Mouse (Mus musculus): Measurements from ENCODE around the gene Tmem131. TPM values are rescaled to one million over a fixed set of nuclear protein-coding genes. Genes with fewer than 3 reads are reported as not detected.
"Not testable (repeated sequence)": the region's sequence is repeated elsewhere in the genome, so short reads cannot be mapped to it uniquely, and the experiment has no call there.

Gene Tmem131
- total RNA-seq, 2 experiments from 2014 or later, result 48.9 to 52.5 TPM

DNA sequence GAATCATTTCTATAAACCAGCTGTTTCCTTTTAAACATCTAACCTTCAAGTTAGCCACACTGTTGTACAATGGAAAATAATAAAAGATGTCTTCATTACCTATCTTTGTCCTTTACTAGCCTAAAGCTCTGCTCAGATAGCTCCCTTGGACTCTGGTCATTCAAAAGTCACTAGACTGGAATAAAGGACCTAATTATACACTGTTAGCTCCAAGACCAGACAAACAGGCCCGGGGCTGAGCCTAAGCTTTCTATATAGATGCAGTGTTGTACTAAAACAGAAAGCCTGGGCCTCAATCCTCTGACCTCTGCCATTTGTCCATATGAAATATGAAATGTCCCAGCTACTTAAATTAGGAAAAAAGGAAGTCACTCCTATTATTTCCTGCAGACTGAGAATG lies 101.7 kb downstream of the Tmem131 start:
- DNase-seq (ENCODE audit: low spot score in 2 of 2), result no peak

DNA sequence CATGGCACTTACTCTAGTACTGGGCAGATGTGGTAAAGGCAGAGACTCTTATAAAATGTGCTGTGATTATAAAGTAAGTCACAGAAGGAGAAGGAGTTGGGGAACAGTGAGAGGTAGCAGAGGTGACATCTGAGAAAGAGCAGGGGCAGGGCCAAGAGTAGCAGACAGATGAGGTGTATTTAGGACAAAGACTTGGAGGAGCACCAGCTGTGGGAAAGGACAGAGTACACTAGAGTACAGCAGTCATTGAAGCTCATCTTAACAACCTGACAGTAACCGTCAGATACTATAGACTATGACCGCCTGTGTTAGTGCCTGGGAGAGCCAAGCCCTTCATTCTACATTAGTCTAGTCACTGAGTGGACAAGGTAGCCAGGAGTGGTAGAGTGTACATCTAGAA lies 102.5 kb downstream of the Tmem131 start:
- no peak for DNase-seq (ENCODE audit: low spot score in 2 of 2)

DNA sequence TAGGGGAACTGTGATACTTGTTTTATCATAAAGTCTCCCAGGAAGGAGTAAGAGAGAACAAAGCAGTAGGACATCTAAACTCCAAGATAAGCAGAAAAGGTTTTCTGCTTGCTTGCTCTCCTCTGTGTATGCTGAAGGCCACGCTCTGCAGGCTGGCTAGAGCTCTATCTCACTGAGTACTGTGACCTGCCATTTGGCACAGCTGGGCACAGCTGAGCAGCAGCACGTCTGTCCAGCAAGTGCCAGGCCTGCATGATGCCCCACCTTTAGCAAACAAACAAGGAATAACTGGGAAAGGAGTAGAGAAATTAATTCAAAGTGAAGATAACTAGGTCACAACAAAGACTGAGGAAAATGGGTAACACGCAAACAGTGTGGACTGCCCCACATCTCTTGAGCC lies 103.6 kb downstream of the Tmem131 start:
- no peak for DNase-seq (ENCODE audit: low spot score in 2 of 2)

DNA sequence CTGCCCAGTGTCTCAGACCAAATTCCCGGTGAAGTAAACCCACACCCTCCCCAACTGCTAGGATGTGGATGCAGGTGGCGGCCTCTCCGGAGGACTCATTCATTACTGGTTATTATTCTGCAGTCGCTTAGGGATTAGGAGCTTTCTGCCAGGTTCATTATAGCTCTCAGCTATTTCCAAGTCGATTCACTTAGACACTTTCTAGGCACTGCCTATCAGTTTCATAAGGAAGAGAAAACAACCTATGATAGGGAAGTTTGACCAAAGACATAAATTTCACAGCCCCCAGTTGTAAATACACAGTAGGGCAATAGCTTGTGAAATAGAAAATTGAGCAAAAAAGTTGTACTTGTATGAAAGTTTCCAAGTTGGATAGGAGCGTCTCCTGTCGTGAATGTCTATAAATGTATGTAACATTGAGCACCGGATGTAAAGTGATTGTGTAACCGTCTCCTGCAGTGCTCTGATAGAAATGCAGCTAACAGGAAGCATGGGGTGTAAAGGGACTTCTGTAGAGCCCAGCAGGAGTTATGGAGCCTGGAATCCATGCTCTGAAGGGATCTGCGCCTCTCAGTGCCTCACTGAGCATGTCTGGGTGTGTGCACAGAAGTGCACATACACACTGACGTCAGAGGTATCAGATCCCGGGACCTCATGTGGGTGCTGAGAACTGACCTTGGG lies 107.1 kb downstream of the Tmem131 start:
- DNase-seq (ENCODE audit: low spot score in 2 of 2), result no peak

DNA sequence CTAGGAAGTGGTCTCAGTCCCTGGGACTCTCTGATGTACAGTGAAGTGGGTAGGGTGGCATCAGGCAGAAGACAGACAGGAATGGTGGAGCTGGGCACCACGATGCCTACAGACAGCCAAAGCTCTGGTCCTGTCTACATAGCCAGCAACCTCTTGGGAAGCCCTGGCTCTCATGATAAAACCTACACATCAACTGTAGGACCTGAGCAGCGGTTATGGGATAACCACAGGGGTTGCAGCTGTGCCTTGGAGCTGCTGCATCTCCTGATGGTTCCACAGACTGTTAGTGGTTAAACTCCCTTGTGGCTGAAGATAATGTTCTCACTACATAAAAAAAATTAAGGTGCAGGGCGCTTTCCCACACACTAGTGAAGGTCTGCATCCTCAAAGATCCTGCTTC lies 107.9 kb downstream of the Tmem131 start:
- no peak for DNase-seq (ENCODE audit: low spot score in 2 of 2)

DNA sequence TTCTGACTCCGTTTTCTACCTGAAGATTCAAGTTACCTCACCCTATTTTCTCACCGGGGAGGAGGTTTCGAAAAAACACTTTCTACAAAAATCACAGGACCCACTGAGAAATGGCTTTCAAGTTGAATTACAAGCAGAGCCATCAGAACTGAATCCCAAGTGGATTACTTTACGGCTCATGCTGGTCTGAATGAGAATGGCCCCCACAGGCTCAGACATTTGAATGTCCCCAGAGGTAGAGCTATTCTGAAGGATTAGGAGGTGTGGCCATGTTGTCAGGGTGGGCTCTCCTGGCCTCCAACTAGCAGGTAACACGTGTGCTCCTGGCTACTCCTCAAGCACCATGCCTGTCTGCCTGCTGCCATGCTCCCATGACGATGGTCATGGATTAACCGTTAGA lies 109.4 kb downstream of the Tmem131 start:
- DNase-seq (ENCODE audit: low spot score in 2 of 2), result no peak

DNA sequence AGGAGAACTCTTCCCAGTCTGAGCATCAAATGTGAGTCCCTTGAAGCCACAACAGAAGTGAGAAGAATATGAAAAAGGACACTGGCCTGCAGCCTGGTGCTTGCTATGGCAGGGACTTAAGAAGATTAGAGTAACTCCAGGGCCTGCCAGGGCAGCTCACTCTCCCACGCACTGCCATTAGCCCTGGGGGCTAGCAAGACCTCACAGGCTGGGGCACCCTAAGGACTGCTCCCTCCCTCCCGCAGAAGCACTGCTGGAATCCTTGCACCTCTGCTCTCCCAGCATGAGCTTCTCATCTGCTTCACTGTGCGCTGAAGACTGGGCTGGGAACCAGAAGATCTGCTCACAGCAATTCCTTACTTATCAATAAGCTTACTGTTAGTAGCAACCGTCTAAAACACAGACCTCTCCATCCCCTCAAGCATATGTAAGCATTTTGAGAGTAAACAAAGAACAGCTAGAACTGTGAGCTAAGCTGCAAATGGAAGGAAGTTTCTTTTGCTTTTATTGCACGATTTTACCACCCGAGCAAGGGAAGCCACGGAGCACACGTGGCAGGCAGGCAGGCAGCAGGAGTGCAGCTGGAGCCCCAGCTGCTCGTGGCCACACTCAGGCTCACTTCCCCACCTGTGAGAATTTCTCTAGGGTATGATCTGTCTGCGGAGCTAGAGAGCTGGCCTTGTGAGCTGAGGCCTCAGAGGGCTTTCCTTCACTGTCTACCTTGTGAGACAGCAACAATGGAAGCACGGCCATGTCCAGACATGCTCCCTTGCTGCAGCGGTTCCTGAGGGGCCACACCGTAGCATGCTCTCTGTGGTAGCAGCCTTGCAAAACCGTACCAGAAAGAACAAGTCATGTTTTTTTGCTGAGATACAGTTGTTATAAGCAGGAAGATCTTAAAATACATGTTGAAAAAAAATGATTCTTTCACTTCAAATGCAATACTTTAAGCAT lies 112.3 kb downstream of the Tmem131 start:
- DNase-seq (ENCODE audit: low spot score in 2 of 2), result no peak

DNA sequence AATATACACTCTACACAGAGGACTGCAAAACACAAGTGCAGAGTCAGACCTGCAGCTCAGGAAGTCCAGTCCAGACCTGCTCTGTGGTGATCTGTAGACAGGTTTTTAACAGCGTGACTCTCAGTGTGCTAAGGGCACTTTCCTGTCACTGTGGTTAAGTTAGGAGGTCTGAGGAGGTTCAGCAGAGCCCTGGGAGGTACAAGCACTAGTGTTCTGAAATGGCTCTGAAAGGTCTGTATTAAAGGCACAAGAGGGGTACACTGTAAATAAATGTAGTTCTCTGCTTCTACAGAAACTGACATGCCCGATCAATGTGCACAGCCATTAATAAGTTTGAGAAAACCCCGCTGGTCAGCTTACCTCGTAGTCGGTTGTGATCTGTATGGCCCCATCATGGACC lies 119.1 kb downstream of the Tmem131 start:
- no peak for DNase-seq (ENCODE audit: low spot score in 2 of 2)

DNA sequence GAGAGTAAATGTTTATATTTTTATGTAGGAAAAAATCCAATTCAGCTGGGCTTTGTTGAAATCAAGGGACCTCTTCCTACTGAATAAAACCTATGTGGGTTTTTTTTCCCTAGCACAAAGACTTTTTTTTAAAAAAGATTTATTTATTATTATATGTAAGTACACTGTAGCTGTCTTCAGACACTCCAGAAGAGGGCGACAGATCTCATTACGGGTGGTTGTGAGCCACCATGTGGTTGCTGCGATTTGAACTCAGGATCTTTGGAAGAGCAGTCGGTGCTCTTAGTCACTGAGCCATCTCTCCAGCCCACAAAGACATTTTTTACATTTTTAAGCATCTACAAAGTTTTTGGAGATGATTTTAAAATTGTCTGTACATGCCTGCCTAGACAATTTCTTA lies 121.5 kb downstream of the Tmem131 start:
- DNase-seq (ENCODE audit: low spot score in 2 of 2), result not testable (repeated sequence)

DNA sequence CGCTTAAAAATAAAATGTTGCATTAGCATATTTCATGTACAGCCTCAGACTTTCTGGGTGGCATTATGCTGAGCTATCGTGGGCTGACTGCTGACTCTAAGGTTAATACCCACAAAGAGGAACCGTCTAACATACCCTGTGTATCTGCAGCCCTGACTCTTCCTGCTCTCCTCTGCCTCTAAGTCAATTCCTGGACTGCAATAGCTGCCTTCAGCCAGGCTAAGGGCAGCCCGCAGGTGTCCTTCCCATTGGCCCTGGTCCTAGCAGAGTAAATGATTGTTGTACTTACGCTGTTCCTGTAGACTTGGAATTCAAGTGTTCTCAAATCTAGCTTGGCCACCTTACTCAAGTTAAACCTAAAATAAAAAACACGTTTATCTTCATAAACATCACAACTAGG lies 128.3 kb downstream of the Tmem131 start:
- DNase-seq (ENCODE audit: low spot score in 2 of 2), result no peak

DNA sequence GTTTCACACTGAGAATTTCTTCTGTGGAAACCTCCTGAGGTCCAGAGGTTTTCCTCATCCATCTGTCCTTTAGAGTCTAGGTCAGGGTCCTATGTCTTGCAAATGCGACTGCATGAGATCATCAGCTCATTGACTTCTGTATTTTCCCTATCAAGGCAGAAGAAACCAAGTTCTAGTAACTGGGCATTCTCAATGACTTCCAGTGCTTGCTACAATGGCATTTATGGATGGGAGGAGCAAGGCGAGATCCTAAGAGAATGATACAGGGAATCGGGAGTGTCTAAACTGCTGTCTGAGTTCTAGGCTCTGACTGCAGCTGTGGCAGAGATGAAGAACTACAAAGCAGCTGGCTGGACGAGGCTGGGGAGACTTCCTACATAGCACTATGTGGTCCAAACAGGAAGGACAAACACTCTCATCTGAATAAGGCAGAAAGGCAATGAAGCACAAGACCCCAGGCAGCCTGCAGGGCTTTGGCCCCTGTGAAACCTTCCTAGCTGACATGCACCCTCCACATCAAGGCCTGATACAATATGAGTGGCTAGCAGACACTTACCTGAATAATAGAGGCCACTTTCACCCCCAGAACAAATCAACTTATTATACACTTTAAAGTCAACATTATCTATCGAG lies 129.1 kb downstream of the Tmem131 start:
- no peak for DNase-seq (ENCODE audit: low spot score in 2 of 2)

DNA sequence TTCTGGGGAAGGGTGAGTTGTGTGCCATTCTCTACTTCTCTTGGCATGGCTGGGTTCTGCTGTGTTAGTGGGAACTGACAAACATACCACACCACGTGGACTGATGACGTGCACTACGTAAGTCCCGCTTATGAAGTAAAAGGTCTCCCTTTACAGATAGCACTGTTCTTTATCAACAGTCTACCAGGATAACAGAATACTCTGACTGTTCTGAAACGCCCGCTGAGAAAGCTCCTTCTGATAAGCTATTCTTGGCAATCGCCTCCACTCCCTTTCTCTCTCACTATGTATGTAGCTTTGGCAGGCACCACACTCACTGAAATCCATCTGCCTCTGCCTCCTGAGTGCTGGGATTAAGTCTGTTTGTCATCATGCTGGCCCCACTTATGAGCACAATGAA lies 130.1 kb downstream of the Tmem131 start:
- no peak for DNase-seq (ENCODE audit: low spot score in 2 of 2)

DNA sequence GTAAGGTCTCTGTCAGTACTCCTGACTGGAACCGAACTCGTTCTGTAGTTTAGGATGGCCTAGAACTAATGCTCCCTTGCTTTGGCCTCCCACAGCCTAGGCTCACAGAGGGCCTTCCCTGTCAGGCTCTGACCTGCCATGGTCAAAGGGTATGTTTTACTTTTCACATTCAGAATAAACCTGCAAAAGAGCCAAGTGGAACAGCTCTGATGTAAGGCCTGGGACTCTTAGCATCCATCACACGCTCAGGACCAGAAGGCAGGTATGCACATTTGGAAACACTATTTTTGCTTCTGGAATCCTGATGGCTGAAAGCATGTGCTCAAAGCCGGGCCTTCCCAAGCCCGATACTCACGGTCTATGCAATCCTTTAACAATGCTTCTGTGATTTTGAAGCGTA lies 131.7 kb downstream of the Tmem131 start:
- DNase-seq (ENCODE audit: low spot score in 2 of 2), result no peak

DNA sequence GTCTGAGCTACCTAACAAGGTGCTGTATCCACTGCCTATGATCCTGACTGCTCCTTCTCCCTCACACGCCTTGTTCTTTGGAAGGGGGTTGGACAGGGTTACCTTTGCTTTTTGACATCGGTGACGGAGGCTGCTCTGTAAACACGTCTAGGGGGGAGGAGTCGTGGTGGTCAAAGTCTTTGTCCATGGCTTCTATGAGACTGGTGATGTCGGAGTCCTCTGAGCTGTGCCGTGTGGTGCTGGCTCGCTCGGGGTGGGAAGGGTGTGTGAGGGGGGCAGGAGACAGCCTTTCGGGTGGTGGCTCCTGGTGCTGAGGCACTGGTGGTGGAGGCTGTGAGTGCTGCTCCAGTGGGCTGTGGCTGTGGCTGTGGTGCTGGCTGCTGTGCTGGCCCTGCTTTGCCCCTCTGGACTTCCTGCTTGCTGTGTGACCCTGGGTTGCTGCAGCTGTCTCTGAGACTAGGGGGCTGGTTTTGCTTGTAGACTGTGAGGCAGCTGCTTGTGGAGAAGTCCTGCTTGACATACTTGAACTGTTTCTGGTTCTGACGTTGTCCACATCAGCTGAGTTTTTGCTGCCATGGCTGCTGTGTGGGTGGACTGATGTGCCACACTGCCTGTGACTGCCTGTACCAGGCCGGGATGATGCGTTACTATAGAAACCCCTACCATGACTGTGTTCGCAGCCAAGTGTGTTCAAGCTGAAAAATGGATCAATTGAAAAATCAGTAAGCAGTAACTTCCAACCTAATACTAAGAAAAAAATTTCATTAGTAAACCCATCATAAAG lies 135.5 kb downstream of the Tmem131 start:
- DNase-seq (ENCODE audit: low spot score in 2 of 2), result no peak

DNA sequence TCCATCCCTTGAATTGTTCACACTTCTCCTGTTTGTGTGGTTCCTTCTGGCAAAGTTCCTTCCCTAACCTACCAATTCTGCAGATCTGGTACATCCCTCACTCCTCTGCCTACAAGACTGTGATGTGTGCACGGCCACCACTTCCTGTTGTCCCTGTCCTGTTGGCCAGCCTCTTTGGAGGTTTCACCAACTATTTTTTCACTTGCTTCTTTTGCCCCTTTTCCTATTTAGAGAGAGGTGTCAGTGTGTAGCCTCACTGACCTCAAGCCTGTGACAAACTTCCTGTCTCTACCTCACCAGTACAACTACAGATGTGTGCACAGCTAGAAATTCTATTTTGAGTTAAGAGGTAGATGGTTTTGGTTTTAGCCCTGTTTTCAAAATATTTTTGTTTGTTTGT lies 136.4 kb downstream of the Tmem131 start:
- DNase-seq (ENCODE audit: low spot score in 2 of 2), result no peak

DNA sequence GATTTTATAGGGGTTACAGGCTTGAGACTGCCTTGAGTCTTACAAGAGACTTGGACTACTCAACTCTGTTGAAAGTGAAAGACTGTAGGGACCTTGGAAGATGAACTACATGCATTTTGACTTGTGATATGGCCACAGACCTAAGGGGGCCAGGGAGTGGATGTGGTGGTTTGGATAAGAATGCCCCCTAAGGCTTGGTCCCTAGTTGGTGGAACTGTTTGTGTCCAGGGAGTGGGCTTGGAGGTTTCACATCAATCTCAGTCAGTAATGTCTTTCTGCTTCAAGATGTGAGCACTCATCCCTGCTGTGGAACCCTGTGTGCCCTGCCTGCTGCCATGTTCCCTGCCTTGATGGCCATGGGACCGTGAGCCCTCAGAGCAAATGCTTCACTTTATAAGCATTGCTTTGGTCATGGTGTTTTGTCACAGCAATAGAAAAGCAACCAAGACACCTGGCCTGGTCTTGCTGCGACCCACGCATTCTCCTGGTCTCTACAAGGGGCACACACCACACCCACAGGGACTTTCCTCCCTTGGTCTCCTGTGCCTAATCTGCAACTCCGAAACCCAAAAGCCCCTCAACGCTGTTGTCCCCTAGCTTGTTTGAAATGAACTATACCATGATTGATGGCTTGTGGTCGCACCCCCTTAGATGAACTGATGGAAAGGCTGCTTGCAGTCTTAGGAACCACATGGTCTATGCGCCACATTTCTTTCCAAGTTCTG lies 137.1 kb downstream of the Tmem131 start:
- DNase-seq (ENCODE audit: low spot score in 2 of 2), result no peak

DNA sequence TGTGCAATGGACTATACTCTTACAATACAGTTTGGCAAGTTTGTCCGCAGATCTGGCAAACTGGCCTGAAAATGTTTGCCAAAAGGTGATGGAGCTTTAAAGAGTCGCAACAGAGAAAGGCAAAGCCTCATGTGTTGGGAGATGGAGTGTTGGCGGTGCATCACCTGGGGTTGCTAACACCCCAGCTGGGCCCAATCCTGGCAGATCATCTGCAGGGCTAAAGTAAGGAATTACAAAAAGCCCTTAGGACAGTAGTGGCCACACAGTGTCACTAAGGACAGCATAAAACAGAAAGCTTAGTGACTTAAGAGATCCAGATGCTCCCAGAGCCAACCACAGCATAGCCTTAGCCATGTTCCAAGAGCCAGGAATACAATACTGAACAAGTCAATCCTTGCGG lies 138.6 kb downstream of the Tmem131 start:
- no peak for DNase-seq (ENCODE audit: low spot score in 2 of 2)

DNA sequence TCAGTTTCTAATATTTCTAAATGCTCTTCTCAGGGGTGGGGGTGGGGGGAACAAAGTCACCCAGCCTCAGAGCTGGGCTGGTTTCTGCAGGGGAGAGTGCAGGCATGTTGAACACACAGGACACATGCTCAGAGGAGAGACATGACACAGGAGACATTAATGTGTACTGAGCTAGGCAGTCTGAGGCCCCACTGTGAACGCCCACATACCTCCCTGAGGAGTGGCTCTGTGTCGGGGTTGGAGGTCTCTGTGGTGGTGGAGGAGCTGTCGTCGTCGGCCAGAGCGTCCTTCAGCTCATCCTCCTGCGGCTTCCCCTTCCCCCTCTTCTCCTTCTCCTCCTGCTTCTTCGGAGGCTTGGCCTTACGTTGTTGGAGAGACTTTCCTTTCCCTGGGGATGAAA lies 139.2 kb downstream of the Tmem131 start:
- DNase-seq (ENCODE audit: low spot score in 2 of 2), result no peak

DNA sequence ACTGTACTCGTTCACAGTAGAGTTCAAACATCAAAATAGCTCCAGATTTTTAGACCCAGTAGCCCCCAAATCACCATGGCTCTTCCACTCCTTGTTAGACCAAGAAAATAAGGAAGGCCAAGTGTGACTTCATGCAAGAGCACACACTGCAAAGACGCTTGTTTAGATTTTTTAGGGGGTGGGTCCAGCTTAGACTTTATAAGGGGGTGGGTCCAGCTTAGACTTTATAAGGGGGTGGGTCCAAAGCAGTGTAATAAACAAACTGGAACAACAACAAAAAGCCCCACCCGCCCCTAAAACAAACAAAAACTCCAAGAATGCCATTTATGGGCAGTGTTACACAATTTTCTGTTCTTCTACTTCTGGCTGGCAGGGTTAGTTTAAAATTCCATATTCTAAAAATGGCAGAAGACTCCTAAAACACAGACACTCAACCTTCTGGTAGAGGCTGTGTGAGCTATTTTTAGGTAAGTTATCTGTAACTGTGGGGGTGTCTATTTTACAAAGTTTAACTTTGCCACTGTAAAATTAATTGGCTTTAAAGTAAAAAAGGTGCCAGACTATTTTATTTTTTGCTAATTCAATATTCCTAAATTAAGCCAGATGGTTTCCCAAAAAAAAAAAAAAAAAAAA lies 143.0 kb downstream of the Tmem131 start:
- no peak for DNase-seq (ENCODE audit: low spot score in 2 of 2)

DNA sequence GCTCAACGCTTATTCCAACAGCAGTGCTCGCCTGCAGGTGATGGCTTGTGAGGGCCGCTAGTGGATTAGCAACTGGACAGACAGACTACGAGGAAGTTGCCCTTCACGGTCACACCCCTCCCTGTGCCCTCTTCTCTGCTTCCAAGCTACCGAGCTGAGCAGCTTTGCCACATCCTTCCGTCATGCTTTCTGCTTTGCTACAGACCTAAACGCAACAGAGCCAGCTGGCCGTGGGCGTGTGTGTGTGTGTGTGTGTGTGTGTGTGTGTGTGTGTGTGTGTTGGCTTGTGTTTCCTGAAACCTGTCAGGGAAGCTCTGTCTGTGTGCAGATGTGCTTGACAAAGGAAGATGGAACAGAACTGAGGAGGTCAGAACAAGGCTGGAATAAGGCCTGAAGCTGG lies 146.0 kb downstream of the Tmem131 start:
- DNase-seq (ENCODE audit: low spot score in 2 of 2), result no peak
